Mouse (Mus musculus) T-cell, adult 66 days (primary cell): Measurements from ENCODE around the gene Msl2. TPM values are rescaled to one million over a fixed set of nuclear protein-coding genes. Genes with fewer than 3 reads are reported as not detected.

ENCODE experiments used
- total RNA-seq, 2 experiments: library from RNA; stranded (reverse); gene quantifications; 3 replicates in 1 of 2; 4 replicates in 1 of 2; pipeline ENCODE4 v1.2.4; 2023

Msl2 gene
- 100 to 1,000 TPM; 156 to 170 TPM for total RNA-seq

GRCm38 (mm10) chr9:101073987-101074331, at the start of gene Msl2:
Gene Msl2, plus strand, starts transcription at chr9:101074101.

GRCm38 (mm10) chr9:101034448-101035098, 39.3 kb upstream of the Msl2 start, which contains the start of gene Pccb:
Gene Pccb, minus strand, starts transcription at chr9:101034898.

Other genes with a start within 250 kb of the Msl2 start
- 10 to 100 TPM; 17.6 to 19.3 TPM for gene Pccb, start 39.2 kb upstream of the Msl2 start, total RNA-seq
- 1 to 10 TPM; 1.5 TPM for gene Ppp2r3a, start 177.7 kb downstream of the Msl2 start, total RNA-seq